Mouse (Mus musculus) kidney, embryonic 15.5 days (tissue): ENCODE data around the gene Zbed6. TPM values are rescaled to one million over a fixed set of nuclear protein-coding genes. Genes with fewer than 3 reads are reported as not detected.
A peak's percentile ranks its signal among the peaks of the same experiment; 100 is the strongest.
"Not testable (repeated sequence)": the region's sequence is repeated elsewhere in the genome, so short reads cannot be mapped to it uniquely, and the experiment has no call there.

Source experiments
- ATAC-seq: fragments of 200-750 bp; cut with Nextera tagmentation; replicated peaks from 2 replicates; pipeline ENCODE4 v1.8.0; 2017; ENCODE audit warnings: moderate TSS enrichment; ENCODE audit not compliant: low FRiP score
- H3K27ac ChIP-seq: fragments of 300-500 bp; sonication (generic); 2 replicates; pipeline ENCODE4 v1.5.1; 2015; ENCODE audit warnings: mild to moderate bottlenecking, inconsistent platforms
- H3K27me3 ChIP-seq: fragments of 300-500 bp; sonication (generic); 2 replicates; pipeline ENCODE4 v1.6.1; 2015; ENCODE audit warnings: inconsistent platforms
- H3K36me3 ChIP-seq: fragments of 300-500 bp; sonication (generic); 2 replicates; pipeline ENCODE4 v1.6.1; 2015; ENCODE audit warnings: inconsistent platforms
- H3K4me1 ChIP-seq: fragments of 300-500 bp; sonication (generic); 2 replicates; pipeline ENCODE4 v1.6.1; 2015; ENCODE audit warnings: inconsistent platforms
- H3K4me2 ChIP-seq: fragments of 300-500 bp; sonication (generic); 2 replicates; pipeline ENCODE4 v1.6.1; 2015; ENCODE audit warnings: moderate library complexity, mild to moderate bottlenecking, inconsistent platforms
- H3K4me3 ChIP-seq: fragments of 300-500 bp; sonication (generic); replicated peaks from 2 replicates; pipeline ENCODE4 v1.5.1; 2015; ENCODE audit warnings: mild to moderate bottlenecking, inconsistent platforms
- H3K9ac ChIP-seq: fragments of 300-500 bp; sonication (generic); 2 replicates; pipeline ENCODE4 v1.6.1; 2015; ENCODE audit warnings: mild to moderate bottlenecking, inconsistent platforms
- H3K9me3 ChIP-seq: fragments of 300-500 bp; sonication (generic); replicated peaks from 2 replicates; pipeline ENCODE4 v1.6.1; 2016; ENCODE audit warnings: inconsistent platforms
- WGBS: fragments of 180-500 bp; shearing (Covaris S2); methylation state at CpG from one replicate; pipeline ENCODE4 v1.1.7; 2015; ENCODE audit warnings: mixed read lengths; 5-methylcytosine and 5-hydroxymethylcytosine counted together
- polyA plus RNA-seq: library from polyadenylated mRNA; unstranded; fragments of >200 nt; fragmentation: Nextera tagmentation; extraction: Ambion mirVana; gene quantifications from 2 replicates; pipeline ENCODE4 v1.2.1, GENCODE M21; 2015

Gene Zbed6
- not detected in 2 replicates for polyA plus RNA-seq

- Histone ChIP-seq H3K4me3 (peak within 1 kb of the TSS; percentile 80), H3K36me3 (peaks cover 31% of the 10 kb centered on the region), H3K27ac (peak within 1 kb of the TSS; percentile 93), H3K9me3 (no peaks in the 10 kb centered on the region), H3K4me1 (peaks cover 41% of the 10 kb centered on the region), H3K9ac (peak within 1 kb of the TSS; percentile 84), H3K4me2 (peak within 1 kb of the TSS; percentile 79), H3K27me3 (no peaks in the 10 kb centered on the region)
- WGBS, result under 1% methylated on average over 32 of the region's 41 CpGs
- ATAC-seq, result peak; percentile 85
These were observed at the start of gene Zbed6 for GRCm38 (mm10) chr1:133660466-133661202. Gene Zbed6, minus strand, starts transcription at chr1:133660885.

GRCm38 (mm10) chr1:133709292-133709691, 48.6 kb upstream of the Zbed6 start:
- H3K27ac ChIP-seq, result no peak overlapping the region
- H3K27me3 ChIP-seq, result no peaks in the 10 kb centered on the region
- no peak overlapping the region for H3K4me3 ChIP-seq
- H3K4me1 ChIP-seq, result peaks cover 37% of the 10 kb centered on the region
- no peak for ATAC-seq
- no peak overlapping the region for H3K9ac ChIP-seq
- no peaks in the 10 kb centered on the region for H3K36me3 ChIP-seq
- WGBS, result 61% methylated on average over 3 of the region's 3 CpGs
- no peak overlapping the region for H3K4me2 ChIP-seq
- H3K9me3 ChIP-seq, result no peaks in the 10 kb centered on the region

- not testable (repeated sequence) for H3K4me2 ChIP-seq, H3K9me3 ChIP-seq, H3K27ac ChIP-seq, H3K4me1 ChIP-seq, H3K27me3 ChIP-seq, H3K9ac ChIP-seq, H3K36me3 ChIP-seq, H3K4me3 ChIP-seq, ATAC-seq
- WGBS, result 20% methylated on average over 1 of the region's 2 CpGs
These were observed 41.1 kb upstream of the Zbed6 start for GRCm38 (mm10) chr1:133701824-133702223.

GRCm38 (mm10) chr1:133697935-133698620, 37.4 kb upstream of the Zbed6 start:
- Histone ChIP-seq H3K9ac (no peak overlapping the region), H3K4me3 (no peak overlapping the region), H3K27me3 (no peaks in the 10 kb centered on the region), H3K9me3 (no peaks in the 10 kb centered on the region), H3K27ac (no peak overlapping the region), H3K36me3 (no peaks in the 10 kb centered on the region), H3K4me2 (no peak overlapping the region), H3K4me1 (peaks cover 33% of the 10 kb centered on the region)
- 94% methylated on average over 12 of the region's 12 CpGs for WGBS
- no peak for ATAC-seq

GRCm38 (mm10) chr1:133695901-133696300, 35.2 kb upstream of the Zbed6 start:
- Histone ChIP-seq H3K36me3 (no peaks in the 10 kb centered on the region), H3K4me3 (no peak overlapping the region), H3K9ac (no peak overlapping the region), H3K9me3 (no peaks in the 10 kb centered on the region), H3K4me2 (0 out of 2 replicates have a peak overlapping the region, but pooled peaks have one; percentile 19), H3K4me1 (peaks cover 40% of the 10 kb centered on the region), H3K27ac (peak overlapping the region; percentile 87), H3K27me3 (no peaks in the 10 kb centered on the region)
- 18% methylated on average over 7 of the region's 7 CpGs for WGBS
- peak; percentile 68; the same call in 1 of the 2 replicates for ATAC-seq

GRCm38 (mm10) chr1:133694876-133695275, 34.2 kb upstream of the Zbed6 start:
- H3K4me1 ChIP-seq, result peaks cover 44% of the 10 kb centered on the region
- H3K9me3 ChIP-seq, result no peaks in the 10 kb centered on the region
- no peak overlapping the region for H3K4me2 ChIP-seq
- no peak overlapping the region for H3K4me3 ChIP-seq
- 100% methylated on average over 1 of the region's 1 CpGs for WGBS
- no peak overlapping the region for H3K9ac ChIP-seq
- no peaks in the 10 kb centered on the region for H3K36me3 ChIP-seq
- no peaks in the 10 kb centered on the region for H3K27me3 ChIP-seq
- ATAC-seq, result 0 out of 2 replicates have a peak, but pooled peaks have one; percentile 12
- H3K27ac ChIP-seq, result peak overlapping the region; percentile 73

GRCm38 (mm10) chr1:133694301-133694700, 33.6 kb upstream of the Zbed6 start:
- H3K4me2 ChIP-seq, result no peak overlapping the region
- no peaks in the 10 kb centered on the region for H3K36me3 ChIP-seq
- peak overlapping the region; percentile 73 for H3K27ac ChIP-seq
- H3K4me1 ChIP-seq, result peaks cover 49% of the 10 kb centered on the region
- no peaks in the 10 kb centered on the region for H3K27me3 ChIP-seq
- H3K9me3 ChIP-seq, result no peaks in the 10 kb centered on the region
- ATAC-seq, result no peak
- H3K9ac ChIP-seq, result no peak overlapping the region
- 16% methylated on average over 1 of the region's 1 CpGs for WGBS
- no peak overlapping the region for H3K4me3 ChIP-seq

GRCm38 (mm10) chr1:133693536-133694114, 32.9 kb upstream of the Zbed6 start:
- Histone ChIP-seq H3K27ac (peak overlapping the region; percentile 73), H3K4me1 (peaks cover 50% of the 10 kb centered on the region), H3K9ac (no peak overlapping the region), H3K4me2 (no peak overlapping the region), H3K27me3 (no peaks in the 10 kb centered on the region), H3K4me3 (no peak overlapping the region), H3K36me3 (no peaks in the 10 kb centered on the region), H3K9me3 (no peaks in the 10 kb centered on the region)
- WGBS, result 71% methylated on average over 11 of the region's 11 CpGs
- no peak for ATAC-seq

GRCm38 (mm10) chr1:133692195-133692594, 31.5 kb upstream of the Zbed6 start:
- Histone ChIP-seq H3K27ac (peak overlapping the region; percentile 10; the same call in 1 of the 2 replicates), H3K27me3 (no peaks in the 10 kb centered on the region), H3K4me2 (no peak overlapping the region), H3K36me3 (no peaks in the 10 kb centered on the region), H3K4me3 (no peak overlapping the region), H3K4me1 (peaks cover 53% of the 10 kb centered on the region), H3K9me3 (no peaks in the 10 kb centered on the region), H3K9ac (no peak overlapping the region)
- 23% methylated on average over 4 of the region's 4 CpGs for WGBS
- no peak for ATAC-seq

GRCm38 (mm10) chr1:133691046-133691445, 30.4 kb upstream of the Zbed6 start:
- H3K4me2 ChIP-seq, result no peak overlapping the region
- H3K9ac ChIP-seq, result no peak overlapping the region
- H3K27ac ChIP-seq, result no peak overlapping the region
- H3K4me3 ChIP-seq, result no peak overlapping the region
- no peaks in the 10 kb centered on the region for H3K27me3 ChIP-seq
- no peaks in the 10 kb centered on the region for H3K9me3 ChIP-seq
- 89% methylated on average over 6 of the region's 6 CpGs for WGBS
- ATAC-seq, result no peak
- no peaks in the 10 kb centered on the region for H3K36me3 ChIP-seq
- peaks cover 45% of the 10 kb centered on the region for H3K4me1 ChIP-seq

- no peaks in the 10 kb centered on the region for H3K9me3 ChIP-seq
- 11% methylated on average over 6 of the region's 6 CpGs for WGBS
- H3K4me1 ChIP-seq, result peaks cover 34% of the 10 kb centered on the region
- H3K27ac ChIP-seq, result peak within 1 kb of the TSS; percentile 51; the same call in 1 of the 2 replicates
- no peaks in the 10 kb centered on the region for H3K36me3 ChIP-seq
- H3K4me3 ChIP-seq, result no peak within 1 kb of the TSS
- no peak within 1 kb of the TSS for H3K4me2 ChIP-seq
- ATAC-seq, result no peak
- H3K9ac ChIP-seq, result no peak within 1 kb of the TSS
- H3K27me3 ChIP-seq, result no peaks in the 10 kb centered on the region
These were observed 29.2 kb upstream of the Zbed6 start, which contains the start of gene Lax1 for GRCm38 (mm10) chr1:133689897-133690296. Gene Lax1, minus strand, starts transcription at chr1:133690108.

GRCm38 (mm10) chr1:133688301-133688700, 27.6 kb upstream of the Zbed6 start:
- Histone ChIP-seq H3K9me3 (no peaks in the 10 kb centered on the region), H3K36me3 (no peaks in the 10 kb centered on the region), H3K4me3 (no peak overlapping the region), H3K4me1 (peaks cover 21% of the 10 kb centered on the region), H3K9ac (no peak overlapping the region), H3K4me2 (no peak overlapping the region), H3K27me3 (no peaks in the 10 kb centered on the region), H3K27ac (no peak overlapping the region)
- no peak for ATAC-seq
- WGBS, result 40% methylated on average over 7 of the region's 7 CpGs
